Mouse (Mus musculus) heart, postnatal 0 days (tissue): ENCODE measurements around the gene H13. TPM values are rescaled to one million over a fixed set of nuclear protein-coding genes. Genes with fewer than 3 reads are reported as not detected.

Source experiments
- ATAC-seq: fragments of 200-750 bp; cut with Nextera tagmentation; 2 replicates; pipeline ENCODE4 v1.8.0; 2017; ENCODE audit warnings: low read depth, moderate number of reproducible peaks, moderate library complexity; ENCODE audit not compliant: insufficient read depth
- DNase-seq: peaks from one replicate; pipeline ENCODE4 v3.0.0-alpha.2; 2016; ENCODE audit warnings: low spot score
- H3K27ac ChIP-seq: fragments of 300-500 bp; sonication (generic); 2 replicates; pipeline ENCODE4 v1.5.1; 2014; ENCODE audit warnings: low read depth, mild to moderate bottlenecking
- H3K27me3 ChIP-seq: fragments of 300-500 bp; sonication (generic); 2 replicates; pipeline ENCODE4 v1.6.1; 2014; ENCODE audit warnings: low read length, mixed read lengths; ENCODE audit not compliant: control insufficient read depth, insufficient read depth
- H3K36me3 ChIP-seq: fragments of 300-500 bp; sonication (generic); replicated peaks from 2 replicates; pipeline ENCODE4 v1.6.1; 2014; ENCODE audit warnings: low read length, mixed read lengths; ENCODE audit not compliant: control insufficient read depth, insufficient read depth
- H3K4me1 ChIP-seq: fragments of 300-500 bp; sonication (generic); 2 replicates; pipeline ENCODE4 v1.6.1; 2014; ENCODE audit warnings: antibody characterized with exemption; ENCODE audit not compliant: control insufficient read depth, insufficient read depth
- H3K4me2 ChIP-seq: fragments of 300-500 bp; sonication (generic); 2 replicates; pipeline ENCODE4 v1.6.1; 2014; ENCODE audit warnings: low read depth, mild to moderate bottlenecking, low read length, moderate library complexity
- H3K4me3 ChIP-seq: fragments of 300-500 bp; sonication (generic); 2 replicates; pipeline ENCODE4 v1.5.1; 2014; ENCODE audit warnings: low read depth, low read length
- H3K9ac ChIP-seq: fragments of 300-500 bp; sonication (generic); replicated peaks from 2 replicates; pipeline ENCODE4 v1.6.1; 2014; ENCODE audit warnings: low read depth, low read length, mixed read lengths
- H3K9me3 ChIP-seq: fragments of 300-500 bp; sonication (generic); replicated peaks from 2 replicates; pipeline ENCODE4 v1.6.1; 2016; ENCODE audit warnings: low read length; ENCODE audit not compliant: control insufficient read depth
- CTCF ChIP-seq: IDR thresholded peaks from 2 replicates; pipeline ENCODE4 v1.5.1; 2016; ENCODE audit warnings: antibody characterized with exemption, control low read depth, low read depth
- EP300 ChIP-seq: IDR thresholded peaks from 2 replicates; pipeline ENCODE4 v1.6.1; 2016; ENCODE audit warnings: antibody characterized with exemption, low read depth
- WGBS: fragments of 180-500 bp; shearing (Covaris S2); extraction: QIAGEN DNeasy Blood & Tissue Kit; methylation state at CpG from one replicate; pipeline ENCODE4 v1.1.7; 2014; 5-methylcytosine and 5-hydroxymethylcytosine counted together
- polyA plus RNA-seq: library from polyadenylated mRNA; unstranded; fragments of >200 nt; fragmentation: Nextera tagmentation; extraction: Ambion mirVana; gene quantifications from 2 replicates; pipeline ENCODE4 v1.2.1, GENCODE M21; 2015
- total RNA-seq: library from RNA; depleted of rRNA; stranded (reverse); fragments of >200 nt; gene quantifications from 2 replicates; pipeline ENCODE4 v1.2.3, GENCODE M21; 2014; ENCODE audit warnings: low replicate concordance

H13 gene
- total and polyA plus RNA-seq, 2 experiments from 2014 or later = 55.0 to 68.6 TPM

- 38% methylated on average over 8 of the region's 8 CpGs for WGBS
- Histone ChIP-seq H3K4me1 (peaks cover 15% of the 10 kb centered on the region), H3K27ac (peak overlapping the region; percentile 77), H3K9ac (0 out of 2 replicates have a peak overlapping the region, but pooled peaks have one; percentile 13), H3K9me3 (no peaks in the 10 kb centered on the region), H3K4me2 (no peak overlapping the region), H3K27me3 (no peaks in the 10 kb centered on the region), H3K4me3 (no peak overlapping the region), H3K36me3 (no peaks in the 10 kb centered on the region)
- DNase-seq = no peak
- ATAC-seq = peak; percentile 39; the same call in 1 of the 2 replicates
- TF ChIP-seq CTCF (no peak), EP300 (0 out of 2 replicates have a peak, but pooled peaks have one; percentile 51)
These were observed 59.9 kb downstream of the H13 start for GRCm38 (mm10) chr2:152729013-152729635.

GRCm38 (mm10) chr2:152729636-152730020 is 60.4 kb downstream of the H13 start:
- 12% methylated on average over 7 of the region's 7 CpGs for WGBS
- ATAC-seq = peak; percentile 79
- Histone ChIP-seq H3K4me3 (no peak overlapping the region), H3K4me1 (peaks cover 16% of the 10 kb centered on the region), H3K4me2 (no peak overlapping the region), H3K9ac (peak overlapping the region; percentile 13; the same call in 1 of the 2 replicates), H3K27ac (peak overlapping the region; percentile 77), H3K27me3 (no peaks in the 10 kb centered on the region), H3K9me3 (no peaks in the 10 kb centered on the region), H3K36me3 (no peaks in the 10 kb centered on the region)
- TF ChIP-seq CTCF (no peak), EP300 (no peak)
- DNase-seq = peak; percentile 78

- TF ChIP-seq CTCF (no peak), EP300 (no peak)
- DNase-seq (no peak), ATAC-seq (no peak)
- Histone ChIP-seq H3K4me3 (no peak overlapping the region), H3K9me3 (no peaks in the 10 kb centered on the region), H3K36me3 (no peaks in the 10 kb centered on the region), H3K4me2 (no peak overlapping the region), H3K27me3 (no peaks in the 10 kb centered on the region), H3K9ac (no peak overlapping the region), H3K4me1 (peaks cover 18% of the 10 kb centered on the region), H3K27ac (no peak overlapping the region)
- 88% methylated on average over 2 of the region's 2 CpGs for WGBS
These were observed 63.9 kb downstream of the H13 start for GRCm38 (mm10) chr2:152733201-152733600.

DNA sequence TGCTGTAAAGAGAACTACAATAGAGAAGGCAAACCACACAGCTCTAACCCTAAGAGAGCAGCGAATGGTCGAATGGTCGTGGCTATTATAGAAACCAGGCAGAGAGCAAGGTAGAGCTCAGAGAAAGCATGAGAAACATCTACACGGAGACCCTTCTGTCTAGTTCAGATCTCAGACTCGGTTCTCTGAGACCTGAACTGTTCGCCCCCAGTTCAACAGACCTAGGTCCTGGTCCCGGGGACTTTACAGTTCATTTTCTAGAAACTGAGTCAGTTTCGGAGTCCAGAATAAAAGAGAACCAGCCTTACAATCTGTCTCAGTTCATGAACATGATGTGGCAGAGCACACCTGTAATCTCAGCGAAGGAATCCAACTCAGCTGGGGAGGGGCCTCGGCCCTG is 65.2 kb downstream of the H13 start:
- H3K4me2 ChIP-seq = peak overlapping the region; percentile 73
- 24% methylated on average over 10 of the region's 10 CpGs for WGBS
- no peaks in the 10 kb centered on the region for H3K27me3 ChIP-seq
- H3K9ac ChIP-seq = no peak overlapping the region
- peak overlapping the region; percentile 75 for H3K27ac ChIP-seq
- no peaks in the 10 kb centered on the region for H3K9me3 ChIP-seq
- TF ChIP-seq EP300 = no peak
- no peaks in the 10 kb centered on the region for H3K36me3 ChIP-seq
- DNase-seq = no peak
- peaks cover 15% of the 10 kb centered on the region for H3K4me1 ChIP-seq
- H3K4me3 ChIP-seq = peak overlapping the region; percentile 71
- no peak for ATAC-seq

GRCm38 (mm10) chr2:152734984-152735383 is 65.7 kb downstream of the H13 start:
- TF ChIP-seq CTCF (no peak), EP300 (peak; percentile 73; the same call in 1 of the 2 replicates)
- peak; percentile 97 for DNase-seq
- no peaks in the 10 kb centered on the region for H3K36me3 ChIP-seq

More at GRCm38 (mm10) chr2:152734984-152735383, 65.7 kb downstream of the H13 start:
- Histone ChIP-seq H3K27ac (peak overlapping the region; percentile 89), H3K27me3 (no peaks in the 10 kb centered on the region), H3K9me3 (no peaks in the 10 kb centered on the region), H3K4me3 (peak overlapping the region; percentile 71), H3K4me1 (peaks cover 10% of the 10 kb centered on the region), H3K9ac (peak overlapping the region; percentile 34), H3K4me2 (peak overlapping the region; percentile 73)
- peak; percentile 80 for ATAC-seq
- WGBS = under 1% methylated on average over 28 of the region's 28 CpGs
